Mouse (Mus musculus) gastrocnemius, postnatal 36 days (tissue): ENCODE measurements at regions not wholly inside any gene's neighbourhood (a gene's known extent, or its start where the extent isn't known, plus 50 kb on each side); places are given as distances from the start of the nearest gene placed in this dataset.

Experiments
- DNase-seq, 2 experiments: peaks; one replicate each; pipeline ENCODE4 v3.0.0; 2022
- intact Hi-C: fragments of 180-260 bp; cut with DNase I; formaldehyde crosslinking; loops from one replicate; pipeline ENCODE4 v1.15.1; 2025

- intact Hi-C loops: no loop called here
- no peak for DNase-seq
These were observed 55.3 kb downstream of the Tril start for GRCm38 (mm10) chr6:53765302-53765701.

GRCm38 (mm10) chr6:53762586-53762985 lies 58.0 kb downstream of the Tril start:
- no peak for DNase-seq
- intact Hi-C loops: no loop called here

GRCm38 (mm10) chr6:53760651-53761058 lies 60.0 kb downstream of the Tril start:
- intact Hi-C loops: no loop called here
- peak; percentile 25 to 46 for DNase-seq

GRCm38 (mm10) chr6:53759686-53760306 lies 60.8 kb downstream of the Tril start:
- no peak for DNase-seq
- intact Hi-C loops: no loop called here

- DNase-seq: no peak
- intact Hi-C loops: no loop called here
These were observed 66.3 kb downstream of the Tril start for GRCm38 (mm10) chr6:53754366-53754765.

GRCm38 (mm10) chr6:53750539-53750938 lies 70.1 kb downstream of the Tril start:
- DNase-seq: no peak
- intact Hi-C loops: no loop called here
